Mouse (Mus musculus) C2C12 (cell line): ENCODE results near the gene Zfp839. TPM values are rescaled to one million over a fixed set of nuclear protein-coding genes. Genes with fewer than 3 reads are reported as not detected.

Experiments
- H3K27me3 ChIP-seq: one replicate; pipeline ENCODE4 v1.6.1; 2011; ENCODE audit not compliant: control insufficient read depth, insufficient read depth, insufficient read length
- H3K36me3 ChIP-seq: one replicate; pipeline ENCODE4 v1.6.1; 2011; ENCODE audit not compliant: control insufficient read depth, insufficient read depth
- H3K4me3 ChIP-seq: one replicate; pipeline ENCODE4 v1.5.1; 2011; ENCODE audit warnings: mild to moderate bottlenecking, control low read depth; ENCODE audit not compliant: poor library complexity, insufficient read depth, severe bottlenecking
- H3K79me2 ChIP-seq: one replicate; pipeline ENCODE4 v1.6.1; 2011; ENCODE audit not compliant: control insufficient read depth, insufficient read depth
- H3K79me3 ChIP-seq: one replicate; pipeline ENCODE4 v1.6.1; 2011; ENCODE audit warnings: low read depth, control low read depth
- H3ac ChIP-seq: one replicate; pipeline ENCODE3; 2011; ENCODE audit warnings: low read depth; ENCODE audit not compliant: control insufficient read depth, insufficient read length
- CEBPB ChIP-seq: IDR thresholded peaks from one replicate; pipeline ENCODE4 v1.6.1; 2011; ENCODE audit warnings: low read depth, mild to moderate bottlenecking, control low read depth, moderate library complexity
- CTCF ChIP-seq: IDR thresholded peaks from one replicate; pipeline ENCODE4 v1.5.1; 2011; ENCODE audit not compliant: control insufficient read depth, insufficient read depth, insufficient read length
- FOSL1 ChIP-seq: IDR thresholded peaks from one replicate; pipeline ENCODE4 v1.8.0; 2011; ENCODE audit warnings: mild to moderate bottlenecking, low read length; ENCODE audit not compliant: poor library complexity, insufficient read depth, severe bottlenecking
- MAX ChIP-seq: IDR thresholded peaks from one replicate; pipeline ENCODE4 v1.6.1; 2011; ENCODE audit warnings: mild to moderate bottlenecking, control low read depth
- MYOD1 ChIP-seq: IDR thresholded peaks from one replicate; pipeline ENCODE4 v1.6.1; 2011; ENCODE audit warnings: low read depth; ENCODE audit not compliant: control insufficient read depth, insufficient read length
- MYOG ChIP-seq: IDR thresholded peaks from one replicate; pipeline ENCODE4 v1.6.1; 2011; ENCODE audit not compliant: control insufficient read depth, insufficient read length; ENCODE audit errors: extremely low read depth
- USF1 ChIP-seq: IDR thresholded peaks from one replicate; pipeline ENCODE4 v1.6.1; 2011; ENCODE audit warnings: low read depth, mild to moderate bottlenecking, control low read depth, moderate library complexity
- polyA plus RNA-seq: library from polyadenylated mRNA; unstranded; fragments of >200 nt; fragmentation: generic; extraction: Trizol; gene quantifications from one replicate; pipeline ENCODE4 v1.2.1, GENCODE M21; 2012; ENCODE audit warnings: missing spikeins

Zfp839 gene
- polyA plus RNA-seq, 1 experiment = 1.2 TPM

DNA sequence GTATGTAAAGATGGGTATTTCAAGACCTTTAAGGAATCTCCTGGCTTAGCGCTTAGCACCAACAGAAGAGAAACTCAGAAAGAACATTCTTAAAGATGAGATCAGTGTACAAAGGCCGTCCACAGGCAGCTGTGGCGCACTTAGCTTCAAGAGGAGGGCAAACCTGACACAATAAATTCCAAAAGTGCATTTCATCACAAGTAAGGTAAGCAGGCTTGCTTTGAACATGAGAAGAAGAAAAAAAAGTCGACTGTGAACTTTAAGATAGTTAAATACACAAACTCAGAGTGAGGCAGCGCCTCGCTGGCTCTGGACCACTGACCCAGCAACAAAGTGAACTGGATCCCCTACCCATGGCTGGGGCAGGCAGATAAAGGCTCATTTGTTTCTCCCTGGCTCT, 13.3 kb upstream of the Zfp839 start:
- no peak overlapping the region for H3ac ChIP-seq
- no peaks in the 10 kb centered on the region for H3K36me3 ChIP-seq
- H3K27me3 ChIP-seq = no peaks in the 10 kb centered on the region
- no peak overlapping the region for H3K4me3 ChIP-seq
- H3K79me2 ChIP-seq = no peaks in the 10 kb centered on the region
- TF ChIP-seq MAX (no peak), MYOD1 (no peak), CEBPB (no peak), FOSL1 (no peak), MYOG (no peak), CTCF (no peak), USF1 (no peak)
- no peaks in the 10 kb centered on the region for H3K79me3 ChIP-seq

GRCm38 (mm10) chr12:110837192-110837841, 12.7 kb upstream of the Zfp839 start:
- Histone ChIP-seq H3K27me3 (no peaks in the 10 kb centered on the region), H3K79me2 (no peaks in the 10 kb centered on the region), H3ac (no peak overlapping the region), H3K36me3 (no peaks in the 10 kb centered on the region), H3K4me3 (no peak overlapping the region), H3K79me3 (no peaks in the 10 kb centered on the region)
- no peak for TF ChIP-seq MAX
- no peak for TF ChIP-seq CEBPB
- TF ChIP-seq USF1 = no peak
- no peak for TF ChIP-seq MYOD1
- no peak for TF ChIP-seq FOSL1
- no peak for TF ChIP-seq MYOG
- no peak for TF ChIP-seq CTCF

DNA sequence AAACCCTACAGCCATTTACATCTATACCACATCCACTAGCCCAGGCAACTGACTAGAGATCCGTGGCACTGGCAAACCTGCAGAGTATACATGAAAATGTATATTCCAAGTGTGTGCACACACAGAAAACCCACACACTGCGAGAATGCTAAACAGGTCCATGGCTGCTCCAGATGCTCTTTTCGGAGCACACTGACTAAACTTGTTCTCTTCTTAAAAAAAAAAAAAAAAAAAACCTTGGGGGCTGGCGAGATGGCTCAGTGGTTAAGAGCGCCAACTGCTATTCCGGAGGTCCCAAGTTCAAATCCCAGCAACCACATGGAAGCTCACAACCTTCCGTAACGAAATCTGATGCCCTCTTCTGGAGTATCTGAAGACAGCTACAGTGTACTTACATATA, 12.2 kb upstream of the Zfp839 start:
- TF ChIP-seq MAX (no peak), CTCF (no peak), MYOG (no peak), CEBPB (no peak), USF1 (no peak), MYOD1 (no peak), FOSL1 (no peak)

GRCm38 (mm10) chr12:110840348-110841198, 9.5 kb upstream of the Zfp839 start, which contains the start of gene Mok:
Gene Mok, minus strand, starts transcription at chr12:110840939.
- TF ChIP-seq CEBPB (no peak), FOSL1 (no peak), USF1 (no peak), MYOD1 (no peak), MAX (no peak), MYOG (no peak), CTCF (no peak)

More for the DNA sequence above, 12.2 kb upstream of the Zfp839 start:
- no peaks in the 10 kb centered on the region for H3K79me3 ChIP-seq
- H3K36me3 ChIP-seq = no peaks in the 10 kb centered on the region
- no peak overlapping the region for H3K4me3 ChIP-seq
- H3K79me2 ChIP-seq = no peaks in the 10 kb centered on the region
- no peaks in the 10 kb centered on the region for H3K27me3 ChIP-seq
- H3ac ChIP-seq = no peak overlapping the region

GRCm38 (mm10) chr12:110841731-110842493, 8.1 kb upstream of the Zfp839 start:
- no peaks in the 10 kb centered on the region for H3K27me3 ChIP-seq
- H3K36me3 ChIP-seq = no peaks in the 10 kb centered on the region
- TF ChIP-seq MAX = no peak
- no peak overlapping the region for H3ac ChIP-seq
- no peak overlapping the region for H3K4me3 ChIP-seq
- H3K79me3 ChIP-seq = no peaks in the 10 kb centered on the region
- no peaks in the 10 kb centered on the region for H3K79me2 ChIP-seq

More at GRCm38 (mm10) chr12:110840348-110841198, 9.5 kb upstream of the Zfp839 start, which contains the start of gene Mok:
- H3K79me3 ChIP-seq = no peaks in the 10 kb centered on the region
- no peaks in the 10 kb centered on the region for H3K36me3 ChIP-seq
- H3ac ChIP-seq = peak within 1 kb of the TSS; percentile 46
- no peaks in the 10 kb centered on the region for H3K27me3 ChIP-seq
- no peaks in the 10 kb centered on the region for H3K79me2 ChIP-seq
- peak within 1 kb of the TSS; percentile 82 for H3K4me3 ChIP-seq
